Mouse (Mus musculus) embryo, embryonic 10.5 days (tissue): Measurements from ENCODE around the gene Cyp3a57.
"Not testable (repeated sequence)": the region's sequence is repeated elsewhere in the genome, so short reads cannot be mapped to it uniquely, and the experiment has no call there.

Source experiments
- DNase-seq: peaks from one replicate; pipeline ENCODE4 v3.0.0-alpha.2; 2015; ENCODE audit warnings: low spot score

Gene Cyp3a57

DNA sequence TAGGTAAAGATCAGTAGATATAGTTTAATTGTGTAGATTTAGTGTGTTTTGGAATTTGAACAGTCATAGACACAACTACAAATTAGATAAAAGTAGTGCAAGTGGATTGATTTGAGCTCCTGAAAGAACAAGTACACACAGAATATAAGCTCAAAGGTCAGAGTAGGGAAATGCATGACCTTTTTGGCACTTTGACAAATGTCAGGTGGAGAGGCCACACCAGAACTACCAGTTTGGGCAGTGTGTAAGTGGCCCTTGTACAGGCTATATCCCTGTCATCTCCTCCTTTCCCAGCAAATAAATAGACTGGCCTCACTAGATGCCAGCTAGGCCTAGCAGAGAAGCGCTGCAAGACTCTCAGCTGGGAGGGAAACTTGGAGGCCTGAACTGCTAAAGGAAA lies at the start of gene Cyp3a57:
Cyp3a57 (plus strand) TSS at position 339 of the 400 bp plus-strand sequence.
- DNase-seq: no peak

DNA sequence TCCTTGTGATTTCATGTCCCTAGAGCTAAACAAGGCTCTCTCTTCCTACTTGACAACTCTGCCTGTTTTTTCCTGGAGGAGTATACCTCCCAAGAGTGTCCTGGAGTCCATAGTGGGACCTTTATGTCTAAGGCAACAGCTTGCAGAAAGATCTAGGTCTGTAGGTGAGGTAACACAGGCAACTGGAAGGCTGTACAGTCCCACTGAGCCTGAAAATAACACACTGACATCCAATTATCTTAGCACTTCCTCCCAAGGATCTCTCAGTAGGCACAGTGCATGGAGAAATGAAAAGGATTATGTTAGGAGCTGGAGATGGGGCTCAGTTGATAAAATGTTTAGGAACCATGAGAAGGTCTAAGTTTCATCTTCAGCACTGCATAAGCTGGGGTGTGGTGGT lies 44.6 kb upstream of the Cyp3a57 start:
- no peak for DNase-seq

DNA sequence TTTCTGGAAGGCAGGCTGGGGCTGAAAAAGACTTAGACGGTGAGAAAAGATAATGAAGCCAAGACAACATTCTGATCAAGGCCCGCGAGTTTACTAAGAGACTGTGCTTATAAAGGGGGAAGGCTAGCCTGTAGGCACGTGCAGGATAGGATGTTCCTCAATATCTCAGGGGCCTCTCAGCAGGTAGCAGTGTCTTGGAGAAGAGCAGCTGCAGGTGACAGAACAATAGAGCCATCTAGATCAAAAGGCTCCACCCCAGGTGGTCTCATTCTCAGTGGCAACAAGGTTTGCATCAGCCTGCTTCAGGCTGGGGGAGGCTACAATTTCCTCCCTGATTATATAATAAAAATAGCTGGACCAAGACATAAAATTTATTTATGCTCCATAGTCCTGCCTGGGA lies 43.3 kb upstream of the Cyp3a57 start:
- not testable (repeated sequence) for DNase-seq

DNA sequence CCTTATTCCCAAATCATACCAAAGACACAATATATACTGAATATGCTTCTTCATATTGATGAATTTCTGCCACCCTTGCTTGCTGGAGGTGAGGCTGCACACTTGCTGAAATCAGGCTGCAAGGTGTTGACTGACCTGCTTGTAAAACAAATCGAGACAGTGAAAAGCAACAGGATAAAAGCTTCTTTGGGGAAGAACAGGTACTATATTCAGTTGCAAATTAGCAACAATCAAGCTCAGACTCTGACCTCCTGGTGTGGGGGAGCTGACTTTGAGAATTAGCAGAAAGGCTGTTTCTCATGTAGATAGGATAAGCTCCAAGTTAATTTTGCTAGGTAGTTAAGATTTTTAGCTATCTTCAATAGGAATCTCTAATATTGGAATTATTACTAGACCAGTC lies 42.7 kb upstream of the Cyp3a57 start:
- DNase-seq: no peak

DNA sequence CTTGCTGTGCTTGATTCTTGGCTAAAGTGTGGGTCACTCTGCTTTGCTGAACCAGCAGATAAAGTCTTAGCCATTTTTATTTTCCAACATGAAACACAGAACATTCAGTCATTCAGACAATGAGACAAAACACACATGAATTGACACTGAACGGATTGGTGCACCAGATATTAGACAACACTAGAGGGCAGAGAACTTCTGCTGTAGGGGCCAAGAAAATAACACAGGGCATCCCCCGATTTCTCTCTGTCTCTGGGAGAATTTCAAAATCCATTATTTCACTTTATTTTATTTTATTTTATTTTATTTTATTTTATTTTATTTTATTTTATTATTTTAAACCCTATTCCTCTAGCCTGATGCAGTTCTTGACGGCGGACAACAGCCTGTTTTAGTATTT lies 38.1 kb upstream of the Cyp3a57 start:
- DNase-seq: not testable (repeated sequence)

DNA sequence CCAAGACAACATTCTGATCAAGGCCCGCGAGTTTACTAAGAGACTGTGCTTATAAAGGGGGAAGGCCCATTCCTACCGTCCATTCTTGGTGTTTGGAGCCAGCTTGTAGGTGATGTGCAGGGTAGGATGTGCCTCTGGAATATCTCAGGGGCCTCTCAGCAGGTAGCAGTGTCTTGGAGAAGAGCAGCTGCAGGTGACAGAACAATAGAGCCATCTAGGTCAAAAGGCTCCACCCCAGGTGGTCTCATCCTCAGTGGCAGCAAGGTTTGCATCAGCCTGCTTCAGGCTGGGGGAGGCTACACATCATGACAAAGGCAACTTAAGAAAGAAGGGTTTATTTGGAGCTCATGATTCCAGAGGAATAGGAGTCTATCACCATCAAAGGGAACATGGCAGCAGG lies 37.3 kb upstream of the Cyp3a57 start:
- not testable (repeated sequence) for DNase-seq

DNA sequence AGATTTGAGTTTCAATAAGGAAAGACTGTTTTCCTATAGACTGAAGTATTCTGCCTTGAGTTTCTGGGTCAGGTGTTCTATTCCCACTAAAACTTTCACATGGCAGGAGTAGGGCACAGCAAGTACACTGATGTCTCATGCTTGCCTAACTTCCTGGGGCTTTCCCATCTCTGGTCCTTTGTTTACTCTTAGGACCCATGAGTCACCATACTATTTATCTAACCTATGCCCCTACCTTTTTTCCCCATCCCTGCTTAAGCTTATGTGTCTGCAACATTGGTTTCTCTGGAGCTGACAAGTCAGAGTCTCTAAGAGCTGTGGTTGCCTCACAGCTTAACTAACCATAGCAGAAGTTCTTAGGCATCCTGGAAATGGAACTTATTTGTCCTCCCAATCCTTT lies 31.2 kb upstream of the Cyp3a57 start:
- DNase-seq: no peak

DNA sequence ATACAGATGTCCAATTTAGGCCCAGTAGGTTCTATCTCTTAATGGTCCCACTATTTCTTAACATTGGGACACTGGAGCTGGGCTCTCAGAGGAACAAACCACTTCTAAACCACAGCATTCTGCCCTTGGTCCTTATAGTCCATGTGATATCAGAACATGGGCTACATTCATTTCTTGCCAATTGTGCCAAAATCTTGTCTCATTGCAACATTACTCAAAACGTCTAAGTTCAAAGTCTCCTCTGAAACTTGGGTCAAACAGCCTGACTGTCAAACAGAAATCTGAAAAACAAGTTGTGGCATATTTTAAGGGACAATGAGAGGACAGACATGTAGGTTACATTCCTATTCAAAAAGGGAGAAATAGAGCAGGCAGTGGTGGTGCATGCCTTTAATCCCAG lies 27.9 kb upstream of the Cyp3a57 start:
- DNase-seq: no peak

DNA sequence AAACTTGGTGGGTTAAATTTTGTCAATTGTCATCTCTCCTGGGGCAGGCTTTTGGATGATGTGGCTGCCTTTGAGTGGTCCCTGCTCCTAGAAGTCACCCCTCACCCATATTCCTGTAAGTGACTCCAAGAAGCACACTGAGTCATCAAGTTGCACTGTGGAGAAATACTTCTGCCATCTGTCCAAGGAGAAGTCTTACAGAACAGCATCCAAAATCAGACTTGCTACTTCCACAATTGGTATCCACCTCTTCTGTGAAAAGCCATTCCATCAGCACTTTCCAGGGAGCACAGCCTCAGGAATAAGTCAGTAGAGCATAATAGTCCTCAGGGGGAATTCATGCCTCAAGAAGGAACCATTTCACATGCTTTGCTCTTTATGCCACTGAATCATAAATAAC lies 6.3 kb upstream of the Cyp3a57 start:
- DNase-seq: not testable (repeated sequence)

DNA sequence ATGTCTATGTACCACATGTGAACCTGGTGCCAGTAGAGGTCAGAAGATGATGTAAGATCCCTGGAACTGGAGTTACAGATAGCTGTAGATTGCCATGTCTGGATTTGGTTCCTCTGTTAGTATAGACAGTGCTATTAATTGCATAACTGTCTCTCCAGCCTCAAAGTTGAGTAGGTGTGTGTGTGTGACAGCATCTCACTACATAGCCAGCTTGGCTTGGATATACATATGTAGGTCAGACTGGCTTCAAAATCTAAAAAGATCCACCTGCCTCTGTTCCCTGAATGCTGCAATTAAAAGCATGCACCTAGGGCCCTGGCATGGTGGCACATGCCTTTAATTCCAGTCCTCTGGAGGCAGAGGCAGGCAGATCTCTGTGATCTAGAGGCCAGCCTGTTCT lies 4.6 kb downstream of the Cyp3a57 start:
- DNase-seq: no peak

DNA sequence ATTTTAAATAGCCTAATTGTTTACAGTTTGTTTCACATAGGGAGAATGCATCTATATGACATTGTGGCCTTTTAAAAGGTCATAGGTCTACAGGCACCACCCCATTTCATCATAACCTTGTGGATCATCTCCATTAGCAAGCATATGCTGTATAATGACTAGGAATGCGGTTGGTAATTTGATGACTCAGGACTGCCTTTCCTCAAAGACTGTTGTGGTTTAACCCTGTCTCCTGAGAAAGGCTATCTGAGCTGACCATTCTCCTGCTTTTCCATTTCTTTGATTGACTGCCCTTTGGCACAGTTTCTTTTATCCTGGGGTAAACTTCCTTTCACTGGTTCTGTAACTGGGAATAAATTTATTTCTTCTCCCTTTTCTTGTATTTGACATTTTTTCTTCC lies 8.0 kb downstream of the Cyp3a57 start:
- DNase-seq: no peak

DNA sequence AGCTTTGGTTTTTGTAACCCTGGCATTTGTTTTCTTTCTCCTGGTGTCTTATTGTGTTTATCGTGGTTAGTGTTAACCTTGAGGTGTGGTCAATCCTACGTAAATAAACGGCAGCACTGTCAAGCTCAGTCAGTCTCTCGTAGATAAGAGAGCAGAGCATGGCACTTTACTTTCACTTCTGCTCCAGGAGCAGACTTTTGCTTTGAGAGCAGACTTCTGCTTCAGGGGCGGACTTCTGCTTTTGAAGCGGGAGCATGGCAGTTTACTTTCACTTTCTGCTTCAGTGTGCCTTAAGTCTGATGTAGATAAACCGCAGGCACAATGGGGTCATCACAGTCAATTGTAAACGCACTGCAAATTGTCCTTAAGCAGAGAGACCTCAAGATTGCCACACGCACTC lies 70.3 kb downstream of the Cyp3a57 start:
- not testable (repeated sequence) for DNase-seq

DNA sequence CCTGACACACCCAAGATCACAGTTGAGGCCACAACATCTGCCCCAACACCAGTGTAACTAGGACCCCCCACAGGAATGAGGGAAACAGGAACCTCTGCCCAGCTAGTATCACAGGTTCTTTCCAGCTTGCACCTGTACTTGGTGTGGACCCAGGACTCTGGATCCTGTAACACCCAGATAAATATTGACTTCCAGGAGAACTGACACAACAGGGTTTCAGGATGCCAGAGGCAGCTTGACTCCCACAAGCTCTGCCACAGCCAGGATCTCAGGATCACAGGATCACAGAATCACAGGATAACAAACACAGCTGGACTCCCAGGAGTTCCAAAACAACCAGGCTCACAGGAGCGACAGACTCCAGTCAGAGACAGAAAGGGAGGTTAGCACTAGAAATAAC lies 77.2 kb downstream of the Cyp3a57 start:
- no peak for DNase-seq

DNA sequence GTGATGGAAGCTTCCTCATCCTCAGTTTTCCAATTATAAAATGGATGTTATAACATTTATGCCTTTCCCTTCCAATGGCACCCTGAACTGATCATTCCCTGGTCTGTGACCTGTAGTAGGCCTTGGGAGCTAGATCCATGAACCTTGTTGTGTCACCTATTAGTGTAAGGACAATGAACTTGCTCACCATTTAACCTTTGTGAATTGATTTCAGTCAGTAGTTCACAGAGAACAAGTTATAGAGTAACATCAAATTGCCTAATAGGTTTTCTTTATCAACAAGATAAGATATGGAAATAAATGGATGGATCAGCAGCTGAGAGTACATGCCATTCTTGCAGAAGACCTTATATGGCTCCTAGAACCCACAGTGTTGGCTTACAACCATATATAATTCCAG lies 85.9 kb downstream of the Cyp3a57 start:
- DNase-seq: no peak

DNA sequence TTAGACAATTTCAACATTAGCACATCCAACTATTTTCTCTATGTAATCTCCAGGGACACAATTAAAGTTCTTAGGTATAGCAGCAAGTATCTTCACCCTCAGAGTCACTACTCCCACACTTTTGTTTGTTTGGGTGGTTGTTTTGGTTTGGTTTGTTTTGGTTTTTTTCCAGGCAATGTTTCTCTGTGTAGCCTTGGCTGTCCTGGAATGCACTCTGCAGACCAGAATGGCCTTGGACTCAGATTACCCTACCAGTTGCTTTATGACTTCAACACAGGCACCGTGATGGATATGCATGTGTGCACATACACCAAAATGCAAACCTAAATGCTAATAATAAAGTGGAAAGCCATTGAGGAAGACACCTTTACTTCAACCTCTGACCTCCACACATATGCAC lies 88.6 kb downstream of the Cyp3a57 start:
- no peak for DNase-seq
